Mouse (Mus musculus) hindbrain, embryonic 13.5 days (tissue): ENCODE measurements around the gene Acp1. TPM values are rescaled to one million over a fixed set of nuclear protein-coding genes. Genes with fewer than 3 reads are reported as not detected.

Experiments used
- ATAC-seq: fragments of 200-750 bp; cut with Nextera tagmentation; 2 replicates; pipeline ENCODE4 v1.8.0; 2017; ENCODE audit warnings: moderate TSS enrichment; ENCODE audit not compliant: low FRiP score
- H3K27ac ChIP-seq: fragments of 300-500 bp; sonication (generic); 2 replicates; pipeline ENCODE4 v1.5.1; 2015; ENCODE audit warnings: inconsistent platforms, mild to moderate bottlenecking, moderate library complexity
- H3K27me3 ChIP-seq: fragments of 300-500 bp; sonication (generic); 2 replicates; pipeline ENCODE4 v1.6.1; 2015; ENCODE audit warnings: mild to moderate bottlenecking, inconsistent platforms
- H3K36me3 ChIP-seq: fragments of 300-500 bp; sonication (generic); 2 replicates; pipeline ENCODE4 v1.6.1; 2015; ENCODE audit warnings: mild to moderate bottlenecking, inconsistent platforms
- H3K4me1 ChIP-seq: fragments of 300-500 bp; sonication (generic); replicated peaks from 2 replicates; pipeline ENCODE4 v1.6.1; 2015; ENCODE audit warnings: inconsistent platforms
- H3K4me2 ChIP-seq: fragments of 300-500 bp; sonication (generic); 2 replicates; pipeline ENCODE4 v1.6.1; 2015; ENCODE audit warnings: inconsistent platforms, mild to moderate bottlenecking, moderate library complexity
- H3K4me3 ChIP-seq: fragments of 300-500 bp; sonication (generic); 2 replicates; pipeline ENCODE4 v1.5.1; 2015; ENCODE audit warnings: mild to moderate bottlenecking, inconsistent platforms
- H3K9ac ChIP-seq: fragments of 300-500 bp; sonication (generic); 2 replicates; pipeline ENCODE4 v1.6.1; 2015; ENCODE audit warnings: mild to moderate bottlenecking, inconsistent platforms
- H3K9me3 ChIP-seq: fragments of 300-500 bp; sonication (generic); 2 replicates; pipeline ENCODE4 v1.6.1; 2016; ENCODE audit warnings: inconsistent platforms
- WGBS: fragments of 180-500 bp; shearing (Covaris S2); methylation state at CpG from one replicate; pipeline ENCODE4 v1.1.7; 2015; 5-methylcytosine and 5-hydroxymethylcytosine counted together
- polyA plus RNA-seq: library from polyadenylated mRNA; unstranded; fragments of >200 nt; fragmentation: Nextera tagmentation; extraction: Ambion mirVana; gene quantifications from 2 replicates; pipeline ENCODE4 v1.2.1, GENCODE M21; 2015

Gene Acp1
- polyA plus RNA-seq, 1 experiment from 2014 or later = 136 TPM

- 83% methylated on average over 6 of the region's 6 CpGs for WGBS
- Histone ChIP-seq H3K4me1 (no peaks in the 10 kb centered on the region), H3K9me3 (no peaks in the 10 kb centered on the region), H3K36me3 (no peaks in the 10 kb centered on the region), H3K27ac (no peak overlapping the region), H3K9ac (no peak overlapping the region), H3K27me3 (no peaks in the 10 kb centered on the region), H3K4me2 (no peak overlapping the region), H3K4me3 (no peak overlapping the region)
- ATAC-seq = no peak
Measured at GRCm38 (mm10) chr12:30855442-30856159, 55.8 kb downstream of the Acp1 start.

GRCm38 (mm10) chr12:30851871-30852270 lies 59.5 kb downstream of the Acp1 start:
- no peak overlapping the region for H3K4me2 ChIP-seq
- H3K27ac ChIP-seq = no peak overlapping the region
- no peaks in the 10 kb centered on the region for H3K4me1 ChIP-seq
- H3K36me3 ChIP-seq = no peaks in the 10 kb centered on the region
- 86% methylated on average over 6 of the region's 6 CpGs for WGBS
- no peaks in the 10 kb centered on the region for H3K9me3 ChIP-seq
- no peak overlapping the region for H3K9ac ChIP-seq
- no peak overlapping the region for H3K4me3 ChIP-seq
- no peaks in the 10 kb centered on the region for H3K27me3 ChIP-seq
- ATAC-seq = no peak

GRCm38 (mm10) chr12:30850902-30851301 lies 60.5 kb downstream of the Acp1 start:
- Histone ChIP-seq H3K36me3 (no peaks in the 10 kb centered on the region), H3K9me3 (no peaks in the 10 kb centered on the region), H3K27me3 (no peaks in the 10 kb centered on the region), H3K27ac (no peak overlapping the region), H3K9ac (no peak overlapping the region), H3K4me3 (no peak overlapping the region), H3K4me1 (no peaks in the 10 kb centered on the region), H3K4me2 (no peak overlapping the region)
- 71% methylated on average over 2 of the region's 2 CpGs for WGBS
- ATAC-seq = no peak

- H3K9me3 ChIP-seq = no peaks in the 10 kb centered on the region
- H3K4me3 ChIP-seq = no peak overlapping the region
- H3K4me1 ChIP-seq = no peaks in the 10 kb centered on the region
- H3K36me3 ChIP-seq = no peaks in the 10 kb centered on the region
- H3K9ac ChIP-seq = no peak overlapping the region
- no peak overlapping the region for H3K27ac ChIP-seq
- ATAC-seq = no peak
- H3K27me3 ChIP-seq = no peaks in the 10 kb centered on the region
- no peak overlapping the region for H3K4me2 ChIP-seq
- 75% methylated on average over 1 of the region's 1 CpGs for WGBS
Measured at GRCm38 (mm10) chr12:30848521-30848920, 62.9 kb downstream of the Acp1 start.

Other genes with a start within 250 kb of the Acp1 start
- 0.45 TPM in 1 of 2 replicates, not detected in the other for gene Alkal2, start 27.3 kb downstream of the Acp1 start, polyA plus RNA-seq
- gene Sh3yl1, start 79 bp upstream of the Acp1 start, polyA plus RNA-seq = 50.8 and 52.0 TPM in 2 replicates
- 0.05 TPM in 1 of 2 replicates, not detected in the other for gene Fam110c, start 162.3 kb upstream of the Acp1 start, polyA plus RNA-seq